Mouse (Mus musculus) heart, adult 2 months (tissue): Measurements from ENCODE around the gene Evi5l. TPM values are rescaled to one million over a fixed set of nuclear protein-coding genes. Genes with fewer than 3 reads are reported as not detected.

Experiments
- DNase-seq, 2 experiments: peaks; one replicate each; pipeline ENCODE4 v3.0.0; 2021
- H3K27ac ChIP-seq: fragments of 200-600 bp; 2 replicates; pipeline ENCODE4 v1.8.1; 2022
- H3K27me3 ChIP-seq: fragments of 200-500 bp; 2 replicates; pipeline ENCODE4 v1.6.1; 2012; ENCODE audit warnings: mild to moderate bottlenecking, low read length, inconsistent platforms, mixed read lengths; ENCODE audit not compliant: control insufficient read depth, insufficient read depth
- H3K36me3 ChIP-seq: fragments of 200-500 bp; 2 replicates; pipeline ENCODE4 v1.6.1; 2012; ENCODE audit warnings: low read length, inconsistent platforms; ENCODE audit not compliant: control insufficient read depth, insufficient read depth
- H3K4me1 ChIP-seq: fragments of 200-500 bp; 2 replicates; pipeline ENCODE4 v1.6.1; 2011; ENCODE audit warnings: low read length; ENCODE audit not compliant: control insufficient read depth, insufficient read depth
- H3K4me3 ChIP-seq: fragments of 200-600 bp; 2 replicates; pipeline ENCODE4 v1.8.1; 2022
- H3K79me2 ChIP-seq: fragments of 200-500 bp; replicated peaks from 2 replicates; pipeline ENCODE4 v1.6.1; 2012; ENCODE audit warnings: mild to moderate bottlenecking, inconsistent platforms, low read length, moderate library complexity, mixed read lengths; ENCODE audit not compliant: control insufficient read depth, insufficient read depth
- H3K9ac ChIP-seq: fragments of 200-500 bp; 2 replicates; pipeline ENCODE4 v1.6.1; 2012; ENCODE audit warnings: low read depth, mild to moderate bottlenecking, control low read depth, inconsistent platforms, low read length, mixed read lengths
- CTCF ChIP-seq: fragments of 200-600 bp; IDR thresholded peaks from 2 replicates; pipeline ENCODE4 v1.8.1; 2022; ENCODE audit warnings: antibody characterized with exemption, mild to moderate bottlenecking, moderate library complexity
- EP300 ChIP-seq: fragments of 200-500 bp; IDR thresholded peaks from 2 replicates; pipeline ENCODE4 v1.6.1; 2011; ENCODE audit warnings: low read depth, low read length, control low read depth; ENCODE audit not compliant: insufficient read depth
- POLR2A ChIP-seq: fragments of 200-500 bp; IDR thresholded peaks from 2 replicates; pipeline ENCODE4 v1.6.1; 2011; ENCODE audit warnings: mild to moderate bottlenecking, low read depth, low read length, control low read depth; ENCODE audit not compliant: insufficient read depth
- WGBS: fragments of 180-500 bp; shearing (Covaris S2); methylation state at CpG from one replicate; pipeline ENCODE4 v1.1.7; 2018; 5-methylcytosine and 5-hydroxymethylcytosine counted together
- intact Hi-C: fragments of 180-260 bp; cut with DNase I; formaldehyde crosslinking; loops from one replicate; pipeline ENCODE4 v1.15.1; 2025
- polyA plus RNA-seq: library from polyadenylated mRNA; depleted of rRNA; stranded (reverse); fragments of >200 nt; gene quantifications from 2 replicates; pipeline ENCODE4 v1.2.3, GENCODE M21; 2012
- total RNA-seq, 2 experiments: library from RNA; stranded (reverse); gene quantifications; 2 replicates each; pipeline ENCODE4 v1.2.3; 2021

The Evi5l gene
- total and polyA plus RNA-seq, 3 experiments = 20.2 to 22.3 (median 20.6) TPM

DNA sequence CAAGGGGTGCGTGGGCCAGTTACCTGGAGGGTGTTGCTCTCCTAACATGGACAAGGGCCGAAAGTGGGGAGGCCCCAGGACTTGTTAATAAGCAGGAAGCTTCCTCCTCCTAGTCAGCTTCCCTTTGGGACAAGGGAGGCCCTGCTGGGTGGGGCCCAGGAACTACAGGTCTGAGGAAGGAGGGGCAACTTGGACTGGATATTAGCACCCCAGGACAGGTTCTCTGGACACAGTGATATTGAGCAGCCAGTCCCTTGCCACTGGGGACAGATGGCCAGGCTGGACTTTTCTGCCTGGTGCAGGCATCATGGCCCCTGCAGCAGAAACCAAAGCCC lies 40.6 kb downstream of the Evi5l start:
- no peaks in the 10 kb centered on the region for H3K79me2 ChIP-seq
- no peak overlapping the region for H3K4me3 ChIP-seq
- no peaks in the 10 kb centered on the region for H3K27me3 ChIP-seq
- 69% methylated on average over 2 of the region's 2 CpGs for WGBS
- no peak for DNase-seq
- H3K27ac ChIP-seq = no peak overlapping the region
- no peaks in the 10 kb centered on the region for H3K4me1 ChIP-seq
- no peaks in the 10 kb centered on the region for H3K36me3 ChIP-seq
- TF ChIP-seq CTCF (no peak), EP300 (no peak), POLR2A (no peak)
- H3K9ac ChIP-seq = no peak overlapping the region
- intact Hi-C loops = no loop called here

DNA sequence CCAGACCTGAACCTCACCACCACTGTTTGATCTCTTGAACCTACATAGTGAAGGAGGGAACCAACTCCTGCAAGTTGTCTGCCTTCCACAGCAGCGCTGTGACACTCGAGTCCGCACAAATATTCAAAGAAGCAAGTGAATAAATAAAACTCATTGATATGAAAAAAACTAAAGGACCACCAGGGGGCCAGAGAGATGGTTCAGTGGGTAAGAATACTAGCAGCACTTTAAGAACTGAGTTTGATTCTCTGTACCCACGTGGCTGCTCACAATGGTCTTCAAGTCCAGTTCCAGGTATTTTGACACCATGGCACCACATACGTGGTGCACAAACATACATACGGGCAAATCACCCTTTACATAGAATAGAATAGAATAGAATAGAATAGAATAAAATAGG lies 44.7 kb downstream of the Evi5l start:
- Histone ChIP-seq H3K27me3 (peaks cover 5% of the 10 kb centered on the region), H3K79me2 (no peaks in the 10 kb centered on the region), H3K27ac (no peak overlapping the region), H3K4me1 (peaks cover 3% of the 10 kb centered on the region; the same call in 1 of the 2 replicates), H3K9ac (no peak overlapping the region), H3K4me3 (no peak overlapping the region), H3K36me3 (no peaks in the 10 kb centered on the region)
- DNase-seq = no peak
- WGBS = 81% methylated on average over 6 of the region's 6 CpGs
- intact Hi-C loops = no loop called here
- TF ChIP-seq CTCF = no peak
- TF ChIP-seq POLR2A = no peak
- TF ChIP-seq EP300 = no peak

DNA sequence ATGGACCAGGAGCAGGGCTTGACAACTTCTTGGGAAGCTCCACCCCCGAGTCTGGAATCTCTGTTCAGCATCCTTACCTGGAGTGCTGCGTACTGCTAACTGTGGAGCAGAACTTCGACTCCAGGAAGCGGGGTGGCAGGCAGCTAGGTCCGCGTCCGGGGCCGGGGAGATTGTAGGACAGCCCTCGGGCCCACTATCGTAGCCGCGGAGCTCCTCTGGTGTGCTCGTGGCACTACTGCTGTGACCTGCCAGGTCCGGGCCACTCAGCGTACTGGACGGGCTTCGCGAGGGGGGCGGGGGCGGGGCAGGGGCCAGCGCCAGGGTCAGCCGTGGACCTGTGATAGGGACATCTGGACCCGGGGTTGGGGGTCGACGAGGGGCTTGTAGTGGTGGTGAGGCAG lies 46.4 kb downstream of the Evi5l start:
- under 1% methylated on average over 23 of the region's 25 CpGs for WGBS
- no peak for TF ChIP-seq EP300
- no peak overlapping the region for H3K27ac ChIP-seq
- peaks cover 3% of the 10 kb centered on the region; the same call in 1 of the 2 replicates for H3K4me1 ChIP-seq
- DNase-seq = peak in 1 of 2 experiments; percentile 35
- no peaks in the 10 kb centered on the region for H3K36me3 ChIP-seq
- H3K27me3 ChIP-seq = peaks cover 14% of the 10 kb centered on the region
- no peaks in the 10 kb centered on the region for H3K79me2 ChIP-seq
- peak overlapping the region; percentile 49; the same call in 1 of the 2 replicates for H3K9ac ChIP-seq
- intact Hi-C loops = no loop called here
- H3K4me3 ChIP-seq = no peak overlapping the region

DNA sequence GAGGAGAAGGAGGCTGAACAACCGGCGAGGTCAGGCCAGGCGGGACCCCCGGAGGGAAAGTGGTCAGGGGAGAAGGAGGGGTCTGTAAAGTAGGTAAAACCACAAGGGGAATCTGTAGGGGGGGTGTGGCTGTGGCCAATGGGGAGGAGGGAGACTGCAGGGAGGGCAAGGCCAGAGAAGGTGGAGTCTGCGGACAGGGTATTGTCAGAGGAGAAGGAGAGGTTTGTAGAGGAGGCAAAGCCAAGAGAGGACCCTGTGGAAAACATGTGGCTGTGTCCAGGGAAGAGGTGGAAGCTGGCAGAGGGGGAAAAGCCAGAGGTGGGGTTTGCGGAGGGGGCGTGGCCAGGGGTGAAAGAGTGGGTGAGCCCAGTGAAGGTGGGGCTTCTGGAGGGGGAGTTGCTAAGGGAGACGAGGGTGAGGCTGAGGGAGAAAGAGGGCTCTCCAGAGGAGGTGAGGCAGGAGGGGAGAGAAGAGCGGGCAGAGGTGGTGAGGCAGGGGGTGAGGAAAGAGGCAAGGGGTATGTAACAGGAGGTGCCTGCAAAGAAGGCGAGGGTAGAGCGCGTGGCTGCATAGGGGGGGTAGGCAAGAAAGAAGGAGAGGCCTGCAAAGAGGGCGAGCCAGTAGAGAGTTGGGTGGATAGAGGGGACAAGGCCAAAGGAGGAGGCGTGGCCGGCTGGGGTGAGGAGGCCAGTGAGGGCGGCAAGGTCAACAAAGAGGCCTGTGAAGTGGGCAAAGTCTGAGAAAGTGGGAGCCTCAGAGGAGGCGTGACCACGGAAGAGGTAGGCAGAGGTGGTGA lies 47.0 kb downstream of the Evi5l start:
- peak; percentile 48 to 51 for DNase-seq
- Histone ChIP-seq H3K4me1 (peaks cover 3% of the 10 kb centered on the region; the same call in 1 of the 2 replicates), H3K27me3 (peaks cover 15% of the 10 kb centered on the region), H3K79me2 (no peaks in the 10 kb centered on the region), H3K36me3 (no peaks in the 10 kb centered on the region), H3K27ac (no peak overlapping the region), H3K4me3 (peak overlapping the region; percentile 37), H3K9ac (peak overlapping the region; percentile 49)
- intact Hi-C loops = no loop called here
- 7% methylated on average over 18 of the region's 18 CpGs for WGBS
- TF ChIP-seq CTCF = no peak
- no peak for TF ChIP-seq EP300
- no peak for TF ChIP-seq POLR2A

DNA sequence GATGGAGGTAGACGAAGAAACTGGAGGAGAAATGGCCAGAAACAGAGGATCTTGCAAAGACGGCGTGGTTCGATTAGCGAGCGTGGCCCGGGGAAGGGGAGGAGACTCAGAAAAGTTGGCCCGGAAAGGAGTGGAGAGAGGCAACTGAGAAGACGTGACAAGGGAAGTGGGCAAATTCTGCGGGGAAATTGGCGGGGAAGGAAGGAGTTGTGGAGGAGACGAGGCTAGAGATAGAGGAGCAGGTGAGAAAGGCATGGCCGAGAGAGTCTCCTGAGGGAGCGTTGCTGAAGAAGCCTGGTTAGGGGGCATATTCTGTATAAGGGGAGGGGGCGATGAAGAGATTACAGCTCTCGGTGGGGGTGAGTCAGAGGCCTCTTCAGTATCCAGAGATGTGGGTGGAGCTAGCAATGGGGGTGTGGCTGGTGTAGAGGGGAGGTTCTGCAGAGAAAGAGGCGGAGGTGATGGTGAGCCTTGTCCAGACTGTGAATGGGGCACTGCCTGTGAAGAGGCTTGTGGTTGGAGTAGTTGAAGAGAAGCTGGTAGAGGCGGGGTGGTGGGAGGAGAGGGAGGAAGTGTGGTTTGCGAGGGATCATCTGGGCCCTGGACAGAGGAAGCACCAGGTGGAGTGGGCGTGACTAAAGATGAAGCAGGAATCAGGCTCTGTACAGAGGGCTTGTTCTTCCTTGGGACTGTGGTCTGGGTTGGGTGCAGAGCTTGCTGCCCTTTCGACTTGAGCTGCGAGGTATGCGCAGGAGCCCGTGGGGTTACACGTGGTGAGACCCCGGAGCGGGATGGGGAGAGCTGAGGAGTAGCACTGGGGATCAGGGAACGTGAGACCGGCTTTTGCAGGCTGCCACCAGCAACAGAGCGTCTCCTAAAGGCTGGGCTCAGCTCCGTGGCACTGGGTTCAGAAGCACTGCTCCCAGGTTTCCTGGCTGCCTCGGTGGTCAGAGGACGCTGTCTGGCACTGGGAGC lies 47.9 kb downstream of the Evi5l start:
- 12% methylated on average over 33 of the region's 33 CpGs for WGBS
- no peak overlapping the region for H3K27ac ChIP-seq
- H3K4me1 ChIP-seq = peaks cover 3% of the 10 kb centered on the region; the same call in 1 of the 2 replicates
- no peak for TF ChIP-seq POLR2A
- no peaks in the 10 kb centered on the region for H3K36me3 ChIP-seq
- intact Hi-C loops = no loop called here
- DNase-seq = peak; percentile 47 to 52
- H3K9ac ChIP-seq = peak overlapping the region; percentile 49
- H3K79me2 ChIP-seq = no peaks in the 10 kb centered on the region
- H3K27me3 ChIP-seq = peaks cover 17% of the 10 kb centered on the region
- peak overlapping the region; percentile 37 for H3K4me3 ChIP-seq

DNA sequence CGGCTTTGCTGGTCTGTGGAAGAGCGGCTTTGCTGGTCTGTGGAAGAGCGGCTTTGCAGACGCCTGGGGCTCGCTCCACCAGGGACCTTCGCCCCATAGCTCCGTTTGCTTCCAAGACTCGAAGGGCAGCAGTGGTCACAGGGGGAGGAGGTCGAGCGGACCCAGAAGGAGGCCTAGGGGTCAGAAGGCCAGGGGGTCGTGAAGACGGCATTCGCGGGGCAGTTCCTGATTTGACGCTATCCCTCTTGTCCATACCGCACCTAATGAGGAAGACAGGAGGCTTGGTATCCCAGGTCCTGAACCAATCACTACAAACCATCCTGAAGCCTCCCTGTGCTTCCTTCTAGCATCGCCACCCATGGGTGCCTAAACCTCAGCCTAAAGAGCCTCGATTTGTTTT lies 49.9 kb downstream of the Evi5l start:
- Histone ChIP-seq H3K27me3 (peaks cover 17% of the 10 kb centered on the region), H3K36me3 (no peaks in the 10 kb centered on the region), H3K79me2 (no peaks in the 10 kb centered on the region), H3K4me1 (peaks cover 3% of the 10 kb centered on the region; the same call in 1 of the 2 replicates), H3K9ac (no peak overlapping the region), H3K4me3 (no peak overlapping the region), H3K27ac (no peak overlapping the region)
- TF ChIP-seq CTCF (no peak), EP300 (no peak)
- 19% methylated on average over 18 of the region's 18 CpGs for WGBS
- intact Hi-C loops = no loop called here
- DNase-seq = no peak
